Mouse (Mus musculus) CH12.LX (cell line): ENCODE data around the gene Acox2. TPM values are rescaled to one million over a fixed set of nuclear protein-coding genes. Genes with fewer than 3 reads are reported as not detected.

Source experiments
- DNase-seq: peaks from one replicate; pipeline ENCODE4 v3.0.0-alpha.2; 2013; ENCODE audit errors: extremely low read depth
- H3K27ac ChIP-seq: 2 replicates; pipeline ENCODE4 v1.5.1; 2012; ENCODE audit warnings: low read depth, mild to moderate bottlenecking, control low read depth, moderate library complexity; ENCODE audit not compliant: insufficient read depth
- H3K27me3 ChIP-seq: replicated peaks from 2 replicates; pipeline ENCODE3; 2012; ENCODE audit warnings: inconsistent platforms
- H3K36me3 ChIP-seq, 2 experiments: replicated peaks in 1 of 2; 2 replicates each; pipeline versions ENCODE3 to v1.6.1; 2012; ENCODE audit warnings: inconsistent platforms in 1 of 2, low read length in 1 of 2, mild to moderate bottlenecking in 1 of 2, mixed read lengths in 1 of 2, moderate library complexity in 1 of 2; ENCODE audit not compliant: control insufficient read depth in 1 of 2, insufficient read depth in 1 of 2
- H3K4me1 ChIP-seq, 2 experiments: 2 replicates each; pipeline ENCODE4 v1.6.1; 2012; ENCODE audit warnings: inconsistent platforms in 1 of 2, moderate library complexity in 1 of 2; ENCODE audit not compliant: insufficient read depth in 2 of 2, control insufficient read depth in 1 of 2
- H3K4me2 ChIP-seq: 2 replicates; pipeline ENCODE4 v1.6.1; 2012; ENCODE audit warnings: low read depth, mild to moderate bottlenecking, control low read depth; ENCODE audit not compliant: poor library complexity, insufficient read depth, severe bottlenecking
- H3K4me3 ChIP-seq, 3 experiments: fragments of 150-350 bp in 1 of 3; sonication (generic) in 1 of 3; replicated peaks in 1 of 3; 2 replicates each; pipeline versions ENCODE3 to v1.5.1; 2011 to 2012; ENCODE audit warnings: low read depth in 2 of 3, low read length in 2 of 3, mild to moderate bottlenecking in 2 of 3, moderate library complexity in 2 of 3, control low read depth in 1 of 3, improper control_type of control experiment in 1 of 3, inconsistent platforms in 1 of 3, mixed read lengths in 1 of 3; ENCODE audit not compliant: poor library complexity in 1 of 3
- H3K79me2 ChIP-seq: replicated peaks from 2 replicates; pipeline ENCODE4 v1.6.1; 2012; ENCODE audit warnings: mild to moderate bottlenecking, moderate library complexity; ENCODE audit not compliant: control insufficient read depth, poor library complexity, insufficient read depth, severe bottlenecking; ENCODE audit errors: extremely low read depth
- H3K9ac ChIP-seq: 2 replicates; pipeline ENCODE4 v1.6.1; 2012; ENCODE audit warnings: low read depth, mild to moderate bottlenecking, control low read depth, moderate library complexity; ENCODE audit not compliant: insufficient read depth
- H3K9me3 ChIP-seq: replicated peaks from 2 replicates; pipeline ENCODE3; 2012; ENCODE audit warnings: low read length, inconsistent platforms, mixed read lengths
- BHLHE40 ChIP-seq: IDR thresholded peaks from 2 replicates; pipeline ENCODE4 v1.6.1; 2011; ENCODE audit warnings: mild to moderate bottlenecking, low read depth, low read length, improper control_type of control experiment
- CHD2 ChIP-seq: IDR thresholded peaks from 2 replicates; pipeline ENCODE4 v1.6.1; 2011; ENCODE audit warnings: low read length, improper control_type of control experiment
- CTCF ChIP-seq, 2 experiments: IDR thresholded peaks in 1 of 2; conservative IDR thresholded peaks in 1 of 2; 2 replicates each; pipeline ENCODE4 v1.5.1; 2011 to 2012; ENCODE audit warnings: low read depth in 2 of 2, low read length in 2 of 2, improper control_type of control experiment in 1 of 2, inconsistent platforms in 1 of 2, mild to moderate bottlenecking in 1 of 2, moderate library complexity in 1 of 2
- ETS1 ChIP-seq: conservative IDR thresholded peaks from 2 replicates; pipeline ENCODE4 v1.6.1; 2012; ENCODE audit warnings: low read depth, mild to moderate bottlenecking, inconsistent platforms, low read length, improper control_type of control experiment, moderate library complexity
- GABPA ChIP-seq: IDR thresholded peaks from 2 replicates; pipeline ENCODE4 v1.6.1; 2012; ENCODE audit warnings: low read depth, low read length, improper control_type of control experiment, inconsistent platforms; ENCODE audit not compliant: insufficient replicate concordance
- IRF4 ChIP-seq: IDR thresholded peaks from 2 replicates; pipeline ENCODE4 v1.6.1; 2014; ENCODE audit warnings: low read depth, mild to moderate bottlenecking, inconsistent platforms, low read length, improper control_type of control experiment
- JUN ChIP-seq: IDR thresholded peaks from 2 replicates; pipeline ENCODE4 v1.6.1; 2011; ENCODE audit warnings: low read depth, mild to moderate bottlenecking, low read length, improper control_type of control experiment, moderate library complexity; ENCODE audit not compliant: insufficient read depth
- JUND ChIP-seq: conservative IDR thresholded peaks from 2 replicates; pipeline ENCODE4 v1.6.1; 2011; ENCODE audit warnings: low read depth, low read length, improper control_type of control experiment
- KAT2A ChIP-seq: IDR thresholded peaks from 2 replicates; pipeline ENCODE4 v1.6.1; 2012; ENCODE audit warnings: low read length, improper control_type of control experiment, inconsistent platforms; ENCODE audit not compliant: insufficient replicate concordance
- MAFK ChIP-seq: IDR thresholded peaks from 2 replicates; pipeline ENCODE4 v1.6.1; 2011; ENCODE audit warnings: low read length, improper control_type of control experiment; ENCODE audit not compliant: insufficient replicate concordance
- MAX ChIP-seq: IDR thresholded peaks from 2 replicates; pipeline ENCODE4 v1.6.1; 2011; ENCODE audit warnings: low read length, improper control_type of control experiment
- MAZ ChIP-seq: IDR thresholded peaks from 2 replicates; pipeline ENCODE4 v1.6.1; 2012; ENCODE audit warnings: low read depth, mild to moderate bottlenecking, inconsistent platforms, low read length, improper control_type of control experiment, moderate library complexity
- MEF2A ChIP-seq: IDR thresholded peaks from 2 replicates; pipeline ENCODE4 v1.6.1; 2014; ENCODE audit warnings: low read depth, mild to moderate bottlenecking, inconsistent platforms, low read length, improper control_type of control experiment, borderline replicate concordance
- MXI1 ChIP-seq: IDR thresholded peaks from 2 replicates; pipeline ENCODE4 v1.6.1; 2011; ENCODE audit warnings: mild to moderate bottlenecking, low read depth, low read length, improper control_type of control experiment
- NELFE ChIP-seq: IDR thresholded peaks from 2 replicates; pipeline ENCODE4 v1.6.1; 2011; ENCODE audit warnings: low read depth, low read length, improper control_type of control experiment
- NRF1 ChIP-seq: IDR thresholded peaks from 2 replicates; pipeline ENCODE4 v1.6.1; 2014; ENCODE audit warnings: low read depth, mild to moderate bottlenecking, inconsistent platforms, low read length, improper control_type of control experiment, moderate library complexity
- PAX5 ChIP-seq: IDR thresholded peaks from 2 replicates; pipeline ENCODE4 v1.6.1; 2012; ENCODE audit warnings: low read length, inconsistent platforms, mixed read lengths
- POLR2A ChIP-seq: IDR thresholded peaks from 2 replicates; pipeline ENCODE4 v1.6.1; 2011; ENCODE audit warnings: low read depth, mild to moderate bottlenecking, improper control_type of control experiment, low read length
- POLR2AphosphoS2 ChIP-seq: IDR thresholded peaks from 2 replicates; pipeline ENCODE4 v1.6.1; 2011; ENCODE audit warnings: low read depth, low read length, improper control_type of control experiment
- SIN3A ChIP-seq: IDR thresholded peaks from 2 replicates; pipeline ENCODE4 v1.6.1; 2012; ENCODE audit warnings: low read length, improper control_type of control experiment, inconsistent platforms
- SMC3 ChIP-seq: IDR thresholded peaks from 2 replicates; pipeline ENCODE4 v1.6.1; 2011; ENCODE audit warnings: low read depth, low read length, improper control_type of control experiment
- TBP ChIP-seq: conservative IDR thresholded peaks from 2 replicates; pipeline ENCODE4 v1.6.1; 2011; ENCODE audit warnings: low read depth, low read length, improper control_type of control experiment
- TCF12 ChIP-seq: IDR thresholded peaks from 2 replicates; pipeline ENCODE4 v1.6.1; 2014; ENCODE audit warnings: low read depth, mild to moderate bottlenecking, inconsistent platforms, low read length, improper control_type of control experiment
- UBTF ChIP-seq: IDR thresholded peaks from 2 replicates; pipeline ENCODE4 v1.6.1; 2012; ENCODE audit warnings: low read depth, mild to moderate bottlenecking, inconsistent platforms, low read length, improper control_type of control experiment, moderate library complexity
- USF1 ChIP-seq: IDR thresholded peaks from 2 replicates; pipeline ENCODE4 v1.6.1; 2014; ENCODE audit warnings: low read depth, mild to moderate bottlenecking, inconsistent platforms, low read length, improper control_type of control experiment
- USF2 ChIP-seq: conservative IDR thresholded peaks from 2 replicates; pipeline ENCODE4 v1.6.1; 2011; ENCODE audit warnings: low read depth, low read length, improper control_type of control experiment
- ZKSCAN1 ChIP-seq: IDR thresholded peaks from 2 replicates; pipeline ENCODE4 v1.6.1; 2012; ENCODE audit warnings: low read depth, inconsistent platforms, low read length, improper control_type of control experiment, borderline replicate concordance
- ZMIZ1 ChIP-seq: IDR thresholded peaks from 2 replicates; pipeline ENCODE4 v1.6.1; 2012; ENCODE audit warnings: low read depth, mild to moderate bottlenecking, inconsistent platforms, low read length, improper control_type of control experiment
- dilution Hi-C: fragments of 300-500 bp; cut with MboI; formaldehyde crosslinking; loops from 2 replicates; pipeline ENCODE4 v1.14.3; 2020; ENCODE audit warnings: low sequenced_read_pairs; ENCODE audit not compliant: extremely low pct_unique_long_range_greater_than_20kb, extremely low pct_ligation_motif_present
- in situ Hi-C: fragments of 300-500 bp; cut with MboI; formaldehyde crosslinking; loops from 3 replicates; pipeline ENCODE4 v1.14.3; 2019; ENCODE audit warnings: low sequenced_read_pairs, low pct_ligation_motif_present, low pct_unique_long_range_greater_than_20kb, mixed read lengths
- polyA plus RNA-seq: library from polyadenylated mRNA; unstranded; fragments of >175 nt; gene quantifications from 2 replicates; pipeline ENCODE4 v1.2.1, GENCODE M21; 2012; ENCODE audit warnings: low read depth; ENCODE audit not compliant: insufficient read length
- total RNA-seq, 2 experiments: library from RNA; depleted of rRNA; stranded (reverse); fragments of 300-350 nt in 1 of 2; fragments of >200 nt in 1 of 2; gene quantifications; 2 replicates each; pipeline ENCODE4 v1.2.3; 2012 to 2014

Acox2 gene
- total and polyA plus RNA-seq, 3 experiments = not detected

GRCm38 (mm10) chr14:8200769-8201168, 58.4 kb downstream of the Acox2 start:
- Histone ChIP-seq H3K4me1 (peaks cover 7 to 10% of the 10 kb centered on the region in 2 experiments), H3K9me3 (no peaks in the 10 kb centered on the region), H3K36me3 (no peaks in the 10 kb centered on the region), H3K79me2 (no peaks in the 10 kb centered on the region), H3K4me2 (no peak overlapping the region), H3K27me3 (peaks cover 3% of the 10 kb centered on the region), H3K4me3 (no peak overlapping the region), H3K27ac (no peak overlapping the region), H3K9ac (no peak overlapping the region)
- dilution Hi-C loops (no loop called here), in situ Hi-C loops (no loop called here)
- TF ChIP-seq JUN = no peak
- TF ChIP-seq GABPA = no peak
- no peak for TF ChIP-seq MAFK
- no peak for TF ChIP-seq JUND
- no peak for TF ChIP-seq TCF12
- TF ChIP-seq NRF1 = no peak
- no peak for TF ChIP-seq MXI1
- no peak for TF ChIP-seq PAX5
- no peak for TF ChIP-seq ETS1
- TF ChIP-seq USF2 = no peak
- no peak for TF ChIP-seq KAT2A
- no peak for TF ChIP-seq SIN3A
- no peak for TF ChIP-seq CTCF (conservative IDR thresholded peaks at IDR 0.05 in 1 of 2, IDR thresholded peaks at IDR 0.05 in 1 of 2; ENCODE audit: low read depth in 2 of 2, low read length in 2 of 2)
- TF ChIP-seq TBP = no peak
- TF ChIP-seq POLR2AphosphoS2 = no peak
- no peak for TF ChIP-seq POLR2A
- no peak for TF ChIP-seq MAX
- TF ChIP-seq MEF2A = no peak
- no peak for TF ChIP-seq BHLHE40
- no peak for DNase-seq

- dilution Hi-C loops = no loop called here
- DNase-seq = no peak
- in situ Hi-C loops = no loop called here
- TF ChIP-seq POLR2A (no peak), UBTF (no peak), ZKSCAN1 (no peak), IRF4 (no peak), BHLHE40 (no peak), CHD2 (no peak), SMC3 (no peak), NELFE (no peak), ZMIZ1 (no peak), USF1 (no peak), MAZ (no peak), MEF2A (no peak), CTCF (conservative IDR thresholded peaks at IDR 0.05 in 1 of 2, IDR thresholded peaks at IDR 0.05 in 1 of 2; ENCODE audit: low read depth in 2 of 2, low read length in 2 of 2) (no peak)
- Histone ChIP-seq H3K9ac (no peak overlapping the region), H3K4me2 (no peak overlapping the region), H3K27me3 (no peaks in the 10 kb centered on the region), H3K9me3 (no peaks in the 10 kb centered on the region), H3K4me3 (no peak overlapping the region), H3K79me2 (no peaks in the 10 kb centered on the region), H3K36me3 (no peaks in the 10 kb centered on the region), H3K27ac (no peak overlapping the region), H3K4me1 (peaks cover 7 to 14% of the 10 kb centered on the region in 2 experiments)
Measured at GRCm38 (mm10) chr14:8192727-8193126, 66.4 kb downstream of the Acox2 start.
